16 mouse cellular contexts compared by ENCODE assay signal in the genomic region with DNA sequence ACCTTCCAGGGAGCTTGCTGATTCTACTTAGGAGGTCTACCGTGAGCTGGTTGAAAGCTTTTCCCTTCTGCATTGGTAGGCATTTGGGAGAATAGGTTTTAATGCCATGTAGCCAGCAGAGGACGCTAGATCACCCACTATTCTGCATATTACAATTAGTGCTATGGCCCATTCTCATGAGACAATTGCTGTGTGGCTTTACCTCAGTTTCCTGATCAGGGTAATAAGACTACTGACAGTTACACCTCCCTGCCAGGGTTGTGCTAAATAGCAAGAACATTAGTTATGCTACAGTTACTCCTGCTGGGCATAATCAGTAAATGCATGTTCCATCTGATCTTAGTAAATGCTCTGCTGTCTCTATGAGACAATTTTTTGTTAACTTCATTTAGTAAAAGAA.
DNase-seq lines count a peak whose midpoint lies in the region; ATAC-seq and TF ChIP-seq lines count a peak whose summit lies in the region.
"Had no signal": no experiment of that assay in that cellular context is flagged by ENCODE, and none has a peak within 500 bp of the region (broad histone marks: within the 10 kb centered on the region; RNA-seq: fewer than 3 reads in every experiment).

No protein-coding gene starts in this region.

- intact Hi-C loops in heart, adult 2 months (cut with DNase I), result loop anchor here (10.0 kb wide), 1 partner anchor 241 kb away; no protein-coding TSS in a partner anchor

- no peak overlapping the region for H3K4me2 ChIP-seq in liver, postnatal 0 days (ENCODE audit: low read depth, low read length)
- no peak overlapping the region for H3K4me2 ChIP-seq in liver, embryonic 11.5 days
- H3K4me2 ChIP-seq: heart, embryonic 15.5 days; hindbrain, embryonic 14.5 days had no signal

- no peaks in the 10 kb centered on the region for H3K36me3 ChIP-seq in heart, adult 2 months (ENCODE audit: control insufficient read depth, insufficient read depth, low read length)
- H3K36me3 ChIP-seq in liver, postnatal 0 days (replicated peaks; ENCODE audit: insufficient read depth, low read length), result no peaks in the 10 kb centered on the region
- H3K36me3 ChIP-seq in liver, embryonic 11.5 days (ENCODE audit: control insufficient read depth, insufficient read depth, low read length), result no peaks in the 10 kb centered on the region
- H3K36me3 ChIP-seq in ES-Bruce4 (ENCODE audit: control insufficient read depth, insufficient read depth, low read length, poor library complexity, severe bottlenecking), result no peaks in the 10 kb centered on the region
- H3K36me3 ChIP-seq: embryonic facial prominence, embryonic 10.5 days; heart, embryonic 15.5 days had no signal

- TF ChIP-seq EP300 in heart, adult 2 months (IDR thresholded peaks at IDR 0.05; ENCODE audit: insufficient read depth, low read depth, low read length), result no peak
- no peak for TF ChIP-seq EP300 in liver, postnatal 0 days (IDR thresholded peaks at IDR 0.05; ENCODE audit: low read depth)
- TF ChIP-seq EP300 in ES-Bruce4 (IDR thresholded peaks at IDR 0.05; ENCODE audit: insufficient read depth, low read depth, low read length), result no peak

- no peak for TF ChIP-seq POLR2A in heart, adult 2 months (IDR thresholded peaks at IDR 0.05; ENCODE audit: insufficient read depth, low read depth, low read length)
- no peak for TF ChIP-seq POLR2A in ES-Bruce4 (IDR thresholded peaks at IDR 0.05; ENCODE audit: insufficient read depth, low read length)

- no peaks in the 10 kb centered on the region for H3K9me3 ChIP-seq in liver, postnatal 0 days (ENCODE audit: low read length)
- H3K9me3 ChIP-seq in liver, embryonic 11.5 days (ENCODE audit: control insufficient read depth, low read length), result no peaks in the 10 kb centered on the region
- no peaks in the 10 kb centered on the region for H3K9me3 ChIP-seq in ES-Bruce4 (replicated peaks; ENCODE audit: control insufficient read depth, insufficient read depth, low read length, poor library complexity, severe bottlenecking)
- H3K9me3 ChIP-seq: embryonic facial prominence, embryonic 10.5 days; heart, embryonic 15.5 days had no signal

- no peak overlapping the region for H3K4me3 ChIP-seq in heart, adult 2 months
- H3K4me3 ChIP-seq in liver, postnatal 0 days (ENCODE audit: low read depth, low read length), result no peak overlapping the region
- H3K4me3 ChIP-seq in liver, embryonic 11.5 days (ENCODE audit: low read depth, low read length), result no peak overlapping the region
- no peak overlapping the region for H3K4me3 ChIP-seq in ES-Bruce4 (ENCODE audit: low read depth, low read length)
- H3K4me3 ChIP-seq: embryonic facial prominence, embryonic 10.5 days; erythroblast, embryonic 14.5 days; heart, embryonic 15.5 days had no signal

- no peak for ATAC-seq in liver, postnatal 0 days
- no peak for ATAC-seq in liver, embryonic 11.5 days (replicated peaks; ENCODE audit: low FRiP score)
- ATAC-seq: forebrain, embryonic 16.5 days had no signal

- 43% methylated on average over 2 of the region's 2 CpGs for WGBS in heart, adult 2 months
- 17% methylated on average over 2 of the region's 2 CpGs for WGBS in liver, postnatal 0 days (ENCODE audit: insufficient replicate concordance)
- WGBS in liver, embryonic 11.5 days, result 31% methylated on average over 2 of the region's 2 CpGs

- peak; percentile 28; the same call in 1 of the 2 replicates for TF ChIP-seq CTCF in heart, adult 2 months (IDR thresholded peaks at IDR 0.05)
- TF ChIP-seq CTCF in liver, postnatal 0 days (IDR thresholded peaks at IDR 0.05; ENCODE audit: low read depth), result peak; percentile 55
- peak; percentile 1 for TF ChIP-seq CTCF in ES-Bruce4 (IDR thresholded peaks at IDR 0.05; ENCODE audit: low read depth, low read length)

- peaks cover 3% of the 10 kb centered on the region; the same call in 1 of the 2 replicates for H3K4me1 ChIP-seq in heart, adult 2 months (ENCODE audit: control insufficient read depth, insufficient read depth, low read length)
- no peaks in the 10 kb centered on the region for H3K4me1 ChIP-seq in liver, postnatal 0 days (ENCODE audit: insufficient read depth)
- no peaks in the 10 kb centered on the region for H3K4me1 ChIP-seq in liver, embryonic 11.5 days (replicated peaks; ENCODE audit: control insufficient read depth, insufficient read depth, low read length)
- no peaks in the 10 kb centered on the region for H3K4me1 ChIP-seq in ES-Bruce4 (ENCODE audit: control insufficient read depth, insufficient read depth, low read length)

- no peak for DNase-seq in heart, adult 2 months
- DNase-seq in heart, postnatal 4 days, result no peak
- DNase-seq in liver, postnatal 0 days, result no peak
- no peak for DNase-seq in liver, embryonic 11.5 days (ENCODE audit: low spot score)
- peak; percentile 50 for DNase-seq in induced T-regulatory cell, adult 2 months (ENCODE audit: low read depth)
- DNase-seq in neural tube, embryonic 10.5 days (ENCODE audit: extremely low spot score, low spot score), result no peak
- DNase-seq: adrenal gland, adult 2 months; cerebellum, adult 2 months; kidney, adult 2 months; thymus, adult 2 months had no signal

- no peak overlapping the region for H3K9ac ChIP-seq in heart, adult 2 months (ENCODE audit: low read depth, low read length)
- no peak overlapping the region for H3K9ac ChIP-seq in liver, postnatal 0 days (replicated peaks)
- no peak overlapping the region for H3K9ac ChIP-seq in liver, embryonic 11.5 days (ENCODE audit: low read depth, low read length)
- no peak overlapping the region for H3K9ac ChIP-seq in ES-Bruce4 (ENCODE audit: low read depth, poor library complexity, severe bottlenecking)
- H3K9ac ChIP-seq: heart, embryonic 15.5 days; hindbrain, embryonic 14.5 days had no signal

- H3K79me2 ChIP-seq in heart, adult 2 months (replicated peaks; ENCODE audit: control insufficient read depth, insufficient read depth, low read length), result no peaks in the 10 kb centered on the region

- no peak overlapping the region for H3K27ac ChIP-seq in heart, adult 2 months
- H3K27ac ChIP-seq in liver, postnatal 0 days (ENCODE audit: low read depth), result no peak overlapping the region
- H3K27ac ChIP-seq in liver, embryonic 11.5 days (ENCODE audit: low read depth, low read length), result no peak overlapping the region
- no peak overlapping the region for H3K27ac ChIP-seq in ES-Bruce4 (ENCODE audit: insufficient read depth, low read length)
- H3K27ac ChIP-seq: embryonic facial prominence, embryonic 10.5 days; heart, embryonic 15.5 days; hindbrain, embryonic 14.5 days had no signal

- no peaks in the 10 kb centered on the region for H3K27me3 ChIP-seq in heart, adult 2 months (ENCODE audit: control insufficient read depth, insufficient read depth, low read length)
- no peaks in the 10 kb centered on the region for H3K27me3 ChIP-seq in liver, postnatal 0 days (ENCODE audit: insufficient read depth, low read length)
- no peaks in the 10 kb centered on the region for H3K27me3 ChIP-seq in liver, embryonic 11.5 days (replicated peaks; ENCODE audit: control insufficient read depth, insufficient read depth, low read length)
- H3K27me3 ChIP-seq in ES-Bruce4 (ENCODE audit: control insufficient read depth, insufficient read depth, low read length, poor library complexity, severe bottlenecking), result no peaks in the 10 kb centered on the region
- H3K27me3 ChIP-seq: heart, embryonic 15.5 days had no signal

Comparison
In these comparisons a context has a peak if more than half of its experiments do, and no peak if none do; other contexts are left out.
1. CTCF ChIP-seq: peak in every context shown above with its lines; median percentile 55 in liver, postnatal 0 days; 28 in heart, adult 2 months; 1 in ES-Bruce4.